Mouse (Mus musculus): ENCODE measurements around the gene Golgb1. TPM values are rescaled to one million over a fixed set of nuclear protein-coding genes. Genes with fewer than 3 reads are reported as not detected.
"Not testable (repeated sequence)": the region's sequence is repeated elsewhere in the genome, so short reads cannot be mapped to it uniquely, and the experiment has no call there.

Golgb1 gene
- polyA plus RNA-seq (2014; fragmentation: Nextera tagmentation; extraction: Ambion mirVana) = 70.7 and 77.8 TPM in 2 replicates

GRCm38 (mm10) chr16:36874583-36875275 is at the start of gene Golgb1, which contains the start of gene Eaf2:
Gene Golgb1, plus strand, starts transcription at chr16:36875140.
Gene Eaf2, minus strand, starts transcription at chr16:36875003.
- ATAC-seq (replicated peaks; ENCODE audit: insufficient number of reproducible peaks, low FRiP score, low TSS enrichment, low read depth) = peak; percentile 100
- WGBS = under 1% methylated on average over 43 of the region's 43 CpGs

DNA sequence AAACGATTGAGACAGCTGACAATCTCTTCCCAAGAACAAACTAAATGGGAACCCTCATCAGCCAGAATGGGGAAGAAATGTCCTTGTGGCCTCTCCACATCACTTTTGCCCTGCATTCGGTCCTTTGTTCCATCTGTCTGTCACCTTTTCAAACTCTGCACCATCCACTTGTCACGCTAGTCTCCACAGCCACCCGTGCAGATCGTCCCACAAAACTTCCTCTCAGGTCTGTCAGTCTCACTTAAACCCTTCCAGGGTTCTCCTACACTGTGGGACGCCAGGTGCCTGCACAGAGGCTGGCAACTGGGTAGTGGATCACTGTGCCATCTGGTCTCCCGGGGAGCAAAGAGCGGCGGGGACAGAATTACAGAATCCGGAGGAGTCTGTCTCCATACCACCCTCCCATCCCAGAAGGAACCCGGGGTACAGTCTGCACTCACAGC is 47.3 kb upstream of the Golgb1 start:
- no peaks in the 10 kb centered on the region for H3K27me3 ChIP-seq (ENCODE audit: control insufficient read depth, insufficient read depth, low read length)
- H3K9ac ChIP-seq (replicated peaks; ENCODE audit: low read length) = peak overlapping the region; percentile 41
- H3K36me3 ChIP-seq (replicated peaks; ENCODE audit: control insufficient read depth, insufficient read depth, low read depth, low read length) = no peaks in the 10 kb centered on the region
- H3K9me3 ChIP-seq (replicated peaks; ENCODE audit: control insufficient read depth, low read length) = no peaks in the 10 kb centered on the region
- H3K4me3 ChIP-seq (ENCODE audit: low read depth, low read length) = peak overlapping the region; percentile 73
- DNase-seq (ENCODE audit: low spot score) = no peak
- WGBS = 3% methylated on average over 11 of the region's 11 CpGs
- peak overlapping the region; percentile 61 for H3K4me2 ChIP-seq (ENCODE audit: low read depth, low read length)
- H3K4me1 ChIP-seq (ENCODE audit: control insufficient read depth, insufficient read depth, low read length) = no peaks in the 10 kb centered on the region; the same call in 1 of the 2 replicates
- H3K27ac ChIP-seq (replicated peaks; ENCODE audit: low read depth, low read length) = no peak overlapping the region
- no peak; the same call in 1 of the 2 replicates for ATAC-seq (replicated peaks; ENCODE audit: insufficient number of reproducible peaks, low FRiP score, low TSS enrichment, low read depth)

More at GRCm38 (mm10) chr16:36874583-36875275, at the start of gene Golgb1, which contains the start of gene Eaf2:
- Histone ChIP-seq H3K36me3 (replicated peaks; ENCODE audit: control insufficient read depth, insufficient read depth, low read depth, low read length) (no peaks in the 10 kb centered on the region), H3K4me3 (ENCODE audit: low read depth, low read length) (peak within 1 kb of the TSS; percentile 88), H3K27me3 (ENCODE audit: control insufficient read depth, insufficient read depth, low read length) (no peaks in the 10 kb centered on the region), H3K4me1 (ENCODE audit: control insufficient read depth, insufficient read depth, low read length) (no peaks in the 10 kb centered on the region), H3K9me3 (replicated peaks; ENCODE audit: control insufficient read depth, low read length) (no peaks in the 10 kb centered on the region), H3K4me2 (ENCODE audit: low read depth, low read length) (peak within 1 kb of the TSS; percentile 71), H3K9ac (replicated peaks; ENCODE audit: low read length) (peak within 1 kb of the TSS; percentile 82), H3K27ac (replicated peaks; ENCODE audit: low read depth, low read length) (peak within 1 kb of the TSS; percentile 56; the same call in 1 of the 2 replicates)
- DNase-seq (ENCODE audit: low spot score) = peak; percentile 99

DNA sequence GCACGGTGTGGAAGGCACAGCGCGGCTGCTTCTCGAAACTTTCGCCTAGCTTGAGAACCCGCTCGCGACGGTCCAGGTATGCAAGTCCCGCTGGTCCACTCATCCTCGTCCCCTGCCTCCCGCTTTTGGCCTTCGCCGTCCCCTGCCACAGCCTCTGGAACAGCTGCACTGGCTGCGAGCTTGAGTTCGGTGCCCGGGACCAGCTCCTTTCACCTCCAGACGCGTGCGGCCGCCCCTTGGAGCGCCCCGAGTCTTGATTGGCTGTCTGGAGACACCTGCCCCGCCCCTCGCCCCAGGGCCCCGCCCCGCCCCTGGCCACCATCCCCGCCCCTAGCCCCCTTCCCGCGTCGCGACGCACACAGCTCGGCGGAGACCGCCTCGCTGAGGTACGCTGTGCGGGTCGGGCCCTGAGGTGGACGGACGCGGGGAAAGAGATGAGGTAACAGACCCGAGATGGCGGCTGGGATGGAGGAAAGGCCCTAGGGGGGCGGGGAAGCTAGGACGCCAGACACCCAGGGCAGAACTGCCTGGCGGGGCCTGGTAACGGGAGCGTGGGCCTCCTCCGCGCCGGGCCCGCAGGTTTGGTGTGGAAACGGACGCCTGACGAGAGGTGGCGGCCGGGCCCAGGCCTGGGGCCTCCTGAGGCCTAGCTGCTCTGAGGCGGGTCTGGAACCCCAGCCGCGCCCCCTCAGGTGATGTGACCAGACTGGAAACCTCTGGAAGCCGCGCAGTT is 46.7 kb upstream of the Golgb1 start, which contains the start of gene Iqcb1:
Gene Iqcb1 (plus strand): TSS at position 332 of the 733 bp plus-strand sequence.
- WGBS = under 1% methylated on average over 60 of the region's 64 CpGs
- H3K4me2 ChIP-seq (ENCODE audit: low read depth, low read length) = peak within 1 kb of the TSS; percentile 61
- no peaks in the 10 kb centered on the region for H3K9me3 ChIP-seq (replicated peaks; ENCODE audit: control insufficient read depth, low read length)
- H3K36me3 ChIP-seq (replicated peaks; ENCODE audit: control insufficient read depth, insufficient read depth, low read depth, low read length) = no peaks in the 10 kb centered on the region
- peak within 1 kb of the TSS; percentile 31; the same call in 1 of the 2 replicates for H3K27ac ChIP-seq (replicated peaks; ENCODE audit: low read depth, low read length)
- H3K4me3 ChIP-seq (ENCODE audit: low read depth, low read length) = peak within 1 kb of the TSS; percentile 73
- ATAC-seq (replicated peaks; ENCODE audit: insufficient number of reproducible peaks, low FRiP score, low TSS enrichment, low read depth) (peak; percentile 98), DNase-seq (ENCODE audit: low spot score) (peak; percentile 90)
- no peaks in the 10 kb centered on the region for H3K27me3 ChIP-seq (ENCODE audit: control insufficient read depth, insufficient read depth, low read length)
- H3K9ac ChIP-seq (replicated peaks; ENCODE audit: low read length) = peak within 1 kb of the TSS; percentile 78
- H3K4me1 ChIP-seq (ENCODE audit: control insufficient read depth, insufficient read depth, low read length) = no peaks in the 10 kb centered on the region; the same call in 1 of the 2 replicates

DNA sequence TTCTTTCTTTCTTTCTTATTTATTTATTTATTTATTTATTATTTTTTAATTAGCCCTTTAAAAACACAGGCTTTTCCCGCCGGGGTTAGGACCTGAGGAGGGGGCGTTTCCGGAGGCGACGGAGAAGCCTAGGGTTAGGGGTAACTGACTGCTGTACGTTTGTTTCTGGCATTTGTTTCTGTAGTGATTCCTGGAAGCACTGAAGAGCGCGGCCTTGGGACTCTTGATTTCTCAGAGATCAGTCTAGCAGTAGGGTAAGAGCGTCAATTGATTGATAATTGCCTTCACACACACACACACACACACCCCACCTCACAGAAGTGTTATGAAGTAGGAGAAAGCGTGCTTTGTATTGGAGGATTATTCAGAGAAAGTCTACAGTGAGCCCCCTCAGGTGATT is 46.1 kb upstream of the Golgb1 start:
- Histone ChIP-seq H3K4me3 (ENCODE audit: low read depth, low read length) (peak overlapping the region; percentile 73), H3K4me2 (ENCODE audit: low read depth, low read length) (peak overlapping the region; percentile 39), H3K9me3 (replicated peaks; ENCODE audit: control insufficient read depth, low read length) (no peaks in the 10 kb centered on the region), H3K4me1 (ENCODE audit: control insufficient read depth, insufficient read depth, low read length) (no peaks in the 10 kb centered on the region; the same call in 1 of the 2 replicates), H3K27ac (replicated peaks; ENCODE audit: low read depth, low read length) (0 out of 2 replicates have a peak overlapping the region, but pooled peaks have one; percentile 31), H3K9ac (replicated peaks; ENCODE audit: low read length) (peak overlapping the region; percentile 78), H3K27me3 (ENCODE audit: control insufficient read depth, insufficient read depth, low read length) (no peaks in the 10 kb centered on the region), H3K36me3 (replicated peaks; ENCODE audit: control insufficient read depth, insufficient read depth, low read depth, low read length) (no peaks in the 10 kb centered on the region)
- ATAC-seq (replicated peaks; ENCODE audit: insufficient number of reproducible peaks, low FRiP score, low TSS enrichment, low read depth) (peak; percentile 60), DNase-seq (ENCODE audit: low spot score) (peak; percentile 36)
- 6% methylated on average over 11 of the region's 11 CpGs for WGBS

DNA sequence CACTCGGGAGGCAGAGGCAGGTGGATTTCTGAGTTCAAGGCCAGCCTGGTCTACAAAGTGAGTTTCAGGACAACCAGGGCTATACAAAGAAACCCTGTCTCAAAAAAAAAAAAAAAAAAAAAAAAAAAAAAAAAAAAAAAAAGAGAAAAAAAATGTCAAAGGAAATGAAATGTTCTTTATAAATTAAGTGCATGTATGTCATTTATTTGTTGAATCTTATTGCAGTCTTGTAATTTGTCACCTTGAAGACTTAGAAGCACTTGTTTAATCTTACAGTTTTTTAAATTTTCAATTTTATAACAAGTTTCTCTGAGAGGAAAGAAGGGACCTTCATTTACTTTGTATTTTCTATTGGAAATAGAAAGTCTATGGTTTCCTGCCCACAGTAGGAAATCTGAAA is 28.0 kb upstream of the Golgb1 start:
- 76% methylated on average over 1 of the region's 1 CpGs for WGBS
- not testable (repeated sequence) for H3K4me2 ChIP-seq (ENCODE audit: low read depth, low read length); H3K9ac ChIP-seq (replicated peaks; ENCODE audit: low read length); H3K27ac ChIP-seq (replicated peaks; ENCODE audit: low read depth, low read length); DNase-seq (ENCODE audit: low spot score); H3K36me3 ChIP-seq (replicated peaks; ENCODE audit: control insufficient read depth, insufficient read depth, low read depth, low read length); H3K27me3 ChIP-seq (ENCODE audit: control insufficient read depth, insufficient read depth, low read length); H3K9me3 ChIP-seq (replicated peaks; ENCODE audit: control insufficient read depth, low read length); H3K4me1 ChIP-seq (ENCODE audit: control insufficient read depth, insufficient read depth, low read length); H3K4me3 ChIP-seq (ENCODE audit: low read depth, low read length); ATAC-seq (replicated peaks; ENCODE audit: insufficient number of reproducible peaks, low FRiP score, low TSS enrichment, low read depth)

GRCm38 (mm10) chr16:36851202-36851601 is 23.7 kb upstream of the Golgb1 start:
- no peak for ATAC-seq (replicated peaks; ENCODE audit: insufficient number of reproducible peaks, low FRiP score, low TSS enrichment, low read depth)
- Histone ChIP-seq H3K27me3 (ENCODE audit: control insufficient read depth, insufficient read depth, low read length) (no peaks in the 10 kb centered on the region), H3K4me2 (ENCODE audit: low read depth, low read length) (no peak overlapping the region), H3K36me3 (replicated peaks; ENCODE audit: control insufficient read depth, insufficient read depth, low read depth, low read length) (no peaks in the 10 kb centered on the region), H3K4me3 (ENCODE audit: low read depth, low read length) (no peak overlapping the region), H3K9ac (replicated peaks; ENCODE audit: low read length) (no peak overlapping the region), H3K9me3 (replicated peaks; ENCODE audit: control insufficient read depth, low read length) (no peaks in the 10 kb centered on the region), H3K27ac (replicated peaks; ENCODE audit: low read depth, low read length) (no peak overlapping the region), H3K4me1 (ENCODE audit: control insufficient read depth, insufficient read depth, low read length) (no peaks in the 10 kb centered on the region)
- 95% methylated on average over 3 of the region's 3 CpGs for WGBS
- DNase-seq (ENCODE audit: low spot score) = no peak

DNA sequence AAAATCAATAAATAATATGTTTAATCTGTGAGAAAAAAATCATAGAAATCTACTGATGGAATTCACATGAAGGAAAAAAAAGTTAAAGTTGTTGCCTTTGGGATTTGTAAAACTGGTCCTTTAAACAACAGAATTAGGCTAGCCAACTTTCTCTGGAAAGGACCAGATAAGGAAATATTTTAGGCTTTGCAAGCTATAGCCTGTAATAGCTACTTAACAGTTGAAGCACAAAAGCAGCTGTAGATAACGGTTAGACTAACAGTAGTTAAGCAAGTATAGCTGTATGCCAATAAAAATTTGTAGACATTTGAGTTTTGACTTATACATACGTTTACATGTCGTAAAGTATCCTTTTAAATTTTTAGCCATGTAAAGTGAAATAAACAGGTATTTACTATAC is 11.4 kb upstream of the Golgb1 start:
- H3K27ac ChIP-seq (replicated peaks; ENCODE audit: low read depth, low read length) = no peak overlapping the region
- H3K4me2 ChIP-seq (ENCODE audit: low read depth, low read length) = no peak overlapping the region
- H3K9me3 ChIP-seq (replicated peaks; ENCODE audit: control insufficient read depth, low read length) = no peaks in the 10 kb centered on the region
- no peak overlapping the region for H3K9ac ChIP-seq (replicated peaks; ENCODE audit: low read length)
- ATAC-seq (replicated peaks; ENCODE audit: insufficient number of reproducible peaks, low FRiP score, low TSS enrichment, low read depth) = no peak
- H3K36me3 ChIP-seq (replicated peaks; ENCODE audit: control insufficient read depth, insufficient read depth, low read depth, low read length) = no peaks in the 10 kb centered on the region; the same call in 1 of the 2 replicates
- no peak overlapping the region for H3K4me3 ChIP-seq (ENCODE audit: low read depth, low read length)
- no peak for DNase-seq (ENCODE audit: low spot score)
- H3K4me1 ChIP-seq (ENCODE audit: control insufficient read depth, insufficient read depth, low read length) = no peaks in the 10 kb centered on the region
- H3K27me3 ChIP-seq (ENCODE audit: control insufficient read depth, insufficient read depth, low read length) = no peaks in the 10 kb centered on the region
- 95% methylated on average over 3 of the region's 3 CpGs for WGBS
